Mouse (Mus musculus) embryo, embryonic 11 days (tissue): ENCODE data around the gene Bola1.
A peak's percentile ranks its signal among the peaks of the same experiment; 100 is the strongest.
"Not testable (repeated sequence)": the region's sequence is repeated elsewhere in the genome, so short reads cannot be mapped to it uniquely, and the experiment has no call there.

ENCODE experiments used
- DNase-seq: peaks from one replicate; pipeline ENCODE4 v3.0.0-alpha.2; 2015

The Bola1 gene

DNA sequence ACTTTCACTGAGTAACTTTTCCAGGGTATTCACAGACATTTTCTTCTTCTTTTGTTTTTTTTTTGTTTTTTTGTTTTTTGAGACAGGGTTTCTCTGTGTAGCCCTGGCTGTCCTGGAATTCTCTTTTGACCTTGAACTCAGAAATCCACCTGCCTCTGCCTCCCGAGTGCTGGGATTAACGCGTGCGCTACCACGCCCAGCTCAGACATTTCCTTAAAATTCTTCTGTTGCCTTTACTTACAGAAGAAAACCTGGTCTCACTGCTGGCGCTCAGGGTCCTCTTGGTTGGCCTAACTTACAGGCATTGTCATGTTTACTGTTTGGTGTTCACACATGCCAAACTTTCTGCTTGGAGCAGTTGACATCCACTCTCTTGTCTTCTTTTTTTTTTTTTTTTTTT, 44.3 kb downstream of the Bola1 start:
- DNase-seq, result no peak

- DNase-seq, result not testable (repeated sequence)
These were observed 45.5 kb downstream of the Bola1 start for GRCm38 (mm10) chr3:96174042-96174441.

GRCm38 (mm10) chr3:96173185-96173584, 46.3 kb downstream of the Bola1 start:
- DNase-seq, result no peak

- DNase-seq, result peak; percentile 95
These were observed 47.0 kb downstream of the Bola1 start, which contains the start of gene Sf3b4 for GRCm38 (mm10) chr3:96172197-96173178. Sf3b4 (plus strand) TSS chr3:96172332.

- no peak for DNase-seq
These were observed 47.8 kb downstream of the Bola1 start for GRCm38 (mm10) chr3:96171583-96172196.

DNA sequence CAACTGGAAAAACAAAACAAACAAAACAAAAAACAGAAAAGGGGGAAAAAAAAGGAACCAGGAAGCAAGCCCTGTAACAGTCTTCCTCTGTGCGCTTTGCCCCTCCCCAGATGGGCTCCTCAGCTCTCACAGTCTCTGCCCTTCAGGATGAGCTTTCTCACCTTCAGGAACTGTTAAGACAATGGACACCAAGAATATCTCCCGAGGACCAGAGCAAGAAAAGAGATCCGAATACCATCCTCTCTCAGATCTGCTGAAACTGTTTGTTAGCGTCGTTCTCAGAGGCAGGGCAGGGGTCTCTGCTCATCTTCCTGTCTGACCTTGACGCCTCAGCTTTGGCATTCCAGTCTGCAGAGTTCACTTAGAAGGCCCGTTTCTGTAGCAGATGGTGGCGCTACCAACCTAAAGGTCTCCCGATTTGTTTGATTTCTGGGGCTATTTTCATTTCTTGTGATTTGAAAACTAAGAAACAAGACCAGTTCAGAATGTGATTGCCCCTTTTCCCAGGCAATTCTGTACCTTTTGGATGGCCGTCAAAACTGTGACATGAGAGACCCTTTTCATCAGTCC, 48.4 kb downstream of the Bola1 start:
- no peak for DNase-seq

DNA sequence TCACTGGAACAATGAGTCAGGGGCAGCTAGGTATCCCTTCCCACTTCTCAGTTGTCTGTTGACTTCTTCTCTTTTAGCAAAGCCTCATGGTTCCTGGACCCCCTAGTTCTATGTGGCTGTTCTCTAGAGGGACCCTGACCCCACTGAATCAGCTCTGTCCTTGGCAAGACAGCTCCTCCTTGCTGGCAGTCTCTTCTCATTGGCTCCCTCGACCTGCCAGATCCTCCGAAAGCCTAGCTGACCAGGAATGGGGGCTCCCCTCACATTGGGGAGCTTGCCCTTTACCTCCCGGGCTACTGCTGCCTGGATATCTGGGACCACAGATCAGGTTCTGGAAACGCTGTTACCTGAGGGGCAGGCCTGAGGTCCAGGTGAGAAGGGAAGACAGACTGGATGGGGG, 49.2 kb downstream of the Bola1 start:
- no peak for DNase-seq

GRCm38 (mm10) chr3:96168466-96169158, 50.9 kb downstream of the Bola1 start:
- DNase-seq, result no peak

- no peak for DNase-seq
These were observed 56.5 kb downstream of the Bola1 start for GRCm38 (mm10) chr3:96163040-96163439.

DNA sequence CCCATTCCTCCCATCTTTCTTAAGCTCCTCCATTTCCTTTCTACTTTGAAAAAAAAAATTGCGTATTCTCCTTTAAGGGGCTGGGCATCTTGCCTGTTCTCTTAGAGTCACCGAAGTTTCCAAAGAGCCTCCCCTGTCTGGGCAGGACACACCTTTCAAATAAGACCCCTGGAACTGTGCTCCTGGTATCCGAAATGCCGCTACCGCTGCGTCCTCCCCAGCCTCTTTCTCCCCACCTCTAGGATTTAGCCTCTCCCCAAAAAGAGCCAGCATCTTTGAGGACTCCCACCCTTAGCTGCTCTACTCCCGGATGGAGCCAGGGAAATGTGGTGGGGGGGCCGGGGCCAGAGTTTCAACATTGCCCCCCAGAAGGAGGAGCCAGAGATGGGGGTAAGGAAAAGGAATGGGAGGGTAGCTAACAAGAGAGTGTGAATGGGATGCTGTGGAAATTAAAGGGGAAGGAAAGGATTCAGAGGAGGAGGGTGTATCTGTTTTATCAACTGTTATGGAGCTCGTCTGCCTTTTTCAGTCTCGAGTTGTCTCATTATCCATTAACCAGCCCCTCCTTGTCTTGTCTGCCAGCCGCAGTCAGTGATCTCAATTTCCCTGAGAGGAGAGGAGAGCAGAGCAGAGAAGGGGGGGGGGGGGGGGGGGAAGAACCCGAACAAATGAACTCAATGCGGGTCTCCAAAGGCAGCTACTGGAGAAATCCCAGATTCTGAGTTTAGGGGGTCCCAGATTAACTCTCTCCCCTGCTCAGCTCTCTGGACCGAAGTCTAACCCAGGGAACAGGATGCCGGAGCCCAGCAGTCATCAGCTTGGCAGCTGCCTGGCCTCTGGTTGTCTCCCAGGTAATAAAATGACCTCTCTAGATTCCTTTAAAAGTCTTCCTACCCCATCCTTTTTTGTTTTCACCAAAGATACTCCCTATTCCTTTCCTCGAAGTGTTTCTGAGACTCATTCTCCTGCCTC, 57.4 kb downstream of the Bola1 start, which contains the start of gene Mtmr11:
Gene Mtmr11, plus strand, starts transcription at position 136 of the 972 bp plus-strand sequence.
- peak; percentile 47 for DNase-seq

DNA sequence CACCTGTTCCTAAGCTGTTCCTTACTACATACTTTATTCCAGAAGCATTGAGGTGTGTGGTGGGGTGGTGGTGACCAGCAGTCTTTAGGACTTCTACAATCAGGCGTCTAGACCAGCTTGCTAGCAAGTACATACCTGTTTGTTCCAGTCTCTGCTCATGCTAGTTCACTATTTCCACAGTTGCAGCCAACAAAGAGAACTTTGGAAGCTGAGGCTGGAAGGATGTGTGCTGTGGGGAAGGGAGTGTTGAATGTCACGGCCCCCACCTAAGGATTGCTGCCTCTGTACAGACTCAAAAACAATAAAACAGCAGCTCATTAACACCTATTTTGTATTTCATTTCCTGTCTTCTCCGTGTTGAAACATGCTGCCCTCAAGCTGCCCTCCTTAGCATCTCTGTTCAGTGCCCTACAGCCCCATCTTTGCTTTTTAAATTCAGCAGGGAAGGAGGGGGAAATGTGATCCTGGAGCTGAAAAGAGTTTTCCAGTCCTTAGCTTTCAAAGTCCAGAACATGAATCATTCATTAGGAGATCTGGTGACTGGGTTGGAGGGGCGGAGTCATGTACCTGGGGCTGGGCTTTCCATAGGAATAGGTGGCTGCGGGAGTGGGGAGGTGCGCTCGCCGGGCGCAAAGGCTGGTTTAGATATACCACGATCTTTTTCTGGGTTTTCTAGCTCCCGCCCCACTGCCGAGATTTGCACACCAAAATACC, 58.5 kb downstream of the Bola1 start:
- DNase-seq, result peak; percentile 81

DNA sequence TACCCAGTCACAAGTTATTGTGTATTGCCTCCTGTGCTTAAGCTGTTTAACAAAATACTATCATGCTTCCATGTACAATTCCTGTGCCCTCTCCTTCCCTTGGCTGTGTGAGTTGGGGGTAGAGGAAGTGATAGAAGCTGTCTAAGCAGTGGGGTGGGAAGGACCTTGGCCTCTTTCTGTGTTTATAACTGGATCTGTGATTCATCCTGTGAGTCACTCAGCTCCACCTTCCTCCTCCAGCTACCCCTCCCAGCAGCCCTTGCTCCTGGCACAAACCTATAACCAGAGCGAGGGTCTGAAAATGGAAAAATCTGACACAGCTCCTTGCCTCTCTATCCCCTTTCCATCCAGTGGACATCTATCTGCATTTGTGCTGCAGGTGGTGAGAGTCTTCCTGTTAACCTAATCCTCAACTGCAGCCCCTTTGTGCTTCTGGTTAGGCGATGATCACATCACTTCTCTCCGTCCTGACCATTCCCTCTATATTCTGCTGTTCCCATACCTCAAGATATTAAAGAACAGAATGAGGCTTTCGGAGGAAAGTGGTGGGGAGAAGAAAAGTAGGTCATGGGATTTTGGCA, 59.2 kb downstream of the Bola1 start:
- no peak for DNase-seq

DNA sequence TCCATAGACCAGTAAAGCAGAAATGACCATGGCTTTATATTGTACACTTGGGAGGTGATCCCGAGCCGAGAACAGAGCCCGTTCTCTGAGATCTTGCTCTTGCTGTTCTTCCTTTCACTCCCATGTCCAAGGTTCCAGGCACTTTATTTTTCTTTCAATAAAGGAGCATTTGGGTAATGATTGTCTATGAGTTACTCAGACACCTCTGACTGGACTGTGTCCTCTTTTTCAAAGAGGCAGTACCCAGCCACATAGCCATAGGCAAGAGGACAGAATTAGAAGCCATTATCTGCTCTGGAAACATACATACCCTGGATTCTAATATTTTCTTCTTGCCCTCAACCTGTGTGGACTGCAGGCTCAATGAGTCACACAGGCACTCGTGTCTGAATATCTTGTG, 59.7 kb downstream of the Bola1 start:
- no peak for DNase-seq

- DNase-seq, result no peak
These were observed 64.0 kb downstream of the Bola1 start for GRCm38 (mm10) chr3:96155501-96155900.

DNA sequence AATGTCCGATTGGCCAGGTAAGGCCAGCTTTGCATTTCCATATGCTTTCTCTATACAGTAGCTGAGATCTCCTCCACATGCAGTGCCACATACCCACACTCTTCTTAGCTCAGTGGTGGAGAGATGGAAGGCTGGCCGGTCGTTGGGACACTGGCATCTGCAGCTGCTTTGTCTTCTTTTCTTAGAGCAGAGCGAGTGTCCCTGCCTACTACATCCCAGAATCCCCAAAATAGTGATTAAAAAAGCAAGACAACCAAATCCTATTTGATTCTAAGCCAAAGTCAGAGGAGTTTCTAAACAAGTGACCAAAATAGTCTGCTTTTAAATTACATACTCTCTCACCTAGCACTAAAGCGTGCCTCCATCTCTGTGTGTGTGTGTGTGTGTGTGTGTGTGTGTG, 66.9 kb downstream of the Bola1 start:
- DNase-seq, result no peak

- no peak for DNase-seq
These were observed 67.7 kb downstream of the Bola1 start for GRCm38 (mm10) chr3:96151836-96152235.

DNA sequence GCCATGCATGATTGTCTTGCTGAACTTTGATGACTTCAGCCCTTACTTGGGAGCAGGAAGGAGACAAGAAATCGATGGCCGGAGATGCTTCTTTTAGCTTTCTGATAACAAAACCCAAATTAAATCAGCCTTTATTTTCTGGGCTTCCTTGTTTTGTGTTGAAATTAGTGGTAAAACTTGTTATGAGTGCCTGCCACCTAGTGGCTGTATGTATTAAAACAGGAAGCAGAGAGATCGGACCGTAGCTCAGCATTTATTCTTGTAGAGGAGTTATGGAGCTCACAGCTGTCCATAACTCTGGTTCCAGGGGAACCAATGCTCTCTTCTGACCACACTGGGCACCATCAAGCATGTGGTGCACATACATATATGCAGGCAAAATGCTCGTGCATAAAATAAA, 71.6 kb downstream of the Bola1 start:
- DNase-seq, result peak; percentile 76
